Mouse (Mus musculus) liver, postnatal 0 days (tissue): ENCODE measurements around the gene Sspn.

Experiments used
- CTCF ChIP-seq: sonication (generic); IDR thresholded peaks from 2 replicates; pipeline ENCODE4 v1.5.1; 2016; ENCODE audit warnings: antibody characterized with exemption, low read depth
- EP300 ChIP-seq: IDR thresholded peaks from 2 replicates; pipeline ENCODE4 v1.6.1; 2016; ENCODE audit warnings: antibody characterized with exemption, low read depth, mild to moderate bottlenecking

DNA sequence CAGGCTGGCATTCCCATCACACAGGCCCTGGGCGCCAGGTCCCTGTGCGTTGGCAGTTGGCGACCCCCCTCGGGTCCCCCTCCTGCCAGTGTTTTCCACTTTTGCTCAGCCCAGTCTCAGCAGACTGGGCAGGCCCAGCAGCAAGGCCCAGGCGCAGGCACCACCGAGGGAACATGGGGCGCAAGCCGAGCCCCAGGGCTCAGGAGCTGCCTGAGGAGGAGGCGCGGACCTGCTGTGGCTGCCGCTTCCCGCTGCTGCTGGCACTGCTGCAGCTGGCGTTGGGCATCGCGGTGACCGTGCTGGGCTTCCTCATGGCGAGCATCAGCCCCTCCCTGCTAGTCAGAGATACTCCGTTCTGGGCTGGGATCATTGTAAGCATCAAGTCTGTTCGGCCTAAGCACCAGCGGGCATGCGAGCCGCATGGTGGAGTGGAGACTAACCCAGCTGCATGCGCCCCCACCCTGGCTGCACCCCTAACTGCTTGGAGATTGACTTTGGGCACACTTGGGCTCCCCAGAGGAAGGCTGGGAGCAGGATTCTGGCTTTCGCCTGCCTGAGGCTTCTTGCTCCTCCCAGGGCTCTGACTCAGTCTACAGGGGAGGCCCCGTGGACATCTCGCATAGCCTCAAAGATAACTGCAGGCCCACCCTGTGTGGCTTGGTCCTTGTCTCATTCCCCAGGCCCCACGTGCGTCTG, 2.7 kb downstream of the Sspn start:
- no peak for TF ChIP-seq CTCF
- TF ChIP-seq EP300 = no peak
